Mouse (Mus musculus) left cerebral cortex, postnatal 25 days (tissue): ENCODE measurements at regions not wholly inside any gene's neighbourhood (a gene's known extent, or its start where the extent isn't known, plus 50 kb on each side); places are given as distances from the start of the nearest gene placed in this dataset.

Experiments
- DNase-seq, 2 experiments: peaks; one replicate each; pipeline ENCODE4 v3.0.0; 2022; ENCODE audit warnings: low spot score in 2 of 2, mixed read lengths in 1 of 2
- intact Hi-C: fragments of 180-260 bp; cut with DNase I; formaldehyde crosslinking; loops from one replicate; pipeline ENCODE4 v1.15.1; 2025

DNA sequence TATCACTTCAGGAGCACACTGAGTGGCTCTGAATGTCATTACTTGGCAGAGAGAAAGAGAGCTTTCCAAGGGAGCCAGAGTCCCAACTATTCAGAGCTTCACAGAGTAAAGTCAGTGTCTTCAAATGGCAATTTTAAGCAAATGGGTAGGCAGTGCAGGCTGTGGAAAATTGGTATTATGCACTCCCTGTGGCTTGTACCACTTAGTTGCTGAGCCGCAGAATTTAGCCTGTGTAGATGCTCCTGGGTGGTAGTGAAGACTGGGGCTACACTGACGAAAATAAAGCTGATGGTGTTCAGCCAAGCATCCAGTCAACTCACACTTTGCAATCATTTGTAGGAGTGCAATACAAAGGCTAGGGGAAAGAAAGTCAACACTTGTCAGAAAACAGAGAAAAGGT is 2114.4 kb downstream of the Pcdh9 start:
- DNase-seq, result peak in 1 of 2 experiments; percentile 10
- intact Hi-C loops, result no loop called here
